Mouse (Mus musculus): ENCODE measurements around the gene Nckap5.

DNA sequence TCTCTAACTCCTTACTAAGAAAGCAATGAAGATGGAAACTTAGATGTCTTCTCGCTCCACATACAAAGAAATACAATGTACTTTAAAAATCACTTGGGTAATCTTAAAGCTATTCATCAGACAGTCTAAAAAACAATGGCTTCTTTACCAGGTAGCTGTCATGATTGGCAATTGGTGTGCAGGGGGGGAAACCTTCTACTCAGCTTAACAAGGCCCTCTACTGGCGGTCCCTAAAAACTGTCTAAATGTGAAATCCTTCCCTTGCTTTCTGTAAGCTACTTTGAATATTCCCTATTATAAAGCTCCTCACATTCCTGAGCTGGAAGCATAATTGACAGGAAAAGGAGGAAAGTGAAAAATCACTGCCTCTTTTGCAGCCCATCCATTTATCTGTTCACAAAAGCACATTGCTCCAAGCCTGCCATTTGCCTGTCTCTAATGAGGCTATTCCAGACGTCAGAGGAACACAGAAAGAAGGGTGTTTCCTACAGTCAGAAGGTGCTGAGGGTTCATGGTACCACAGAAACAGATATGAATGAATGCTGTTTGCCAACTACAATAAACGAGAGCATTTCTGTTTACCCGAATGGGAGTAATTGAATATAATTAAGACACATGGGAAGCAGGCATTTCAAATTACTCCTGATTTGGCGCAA is 104.1 kb downstream of the Nckap5 start:
- TF ChIP-seq POLR2A (IDR thresholded peaks at IDR 0.05; ENCODE audit: insufficient read length, low read depth): no peak
- no peak for TF ChIP-seq USF1 (IDR thresholded peaks at IDR 0.05; ENCODE audit: low read depth)
- TF ChIP-seq MAX (IDR thresholded peaks at IDR 0.05; ENCODE audit: low read depth): no peak

Data from myocyte (in vitro differentiated cells).